Mouse (Mus musculus) liver, embryonic 15.5 days (tissue): ENCODE results near the gene Hoxa9. TPM values are rescaled to one million over a fixed set of nuclear protein-coding genes. Genes with fewer than 3 reads are reported as not detected.

ENCODE experiments used
- ATAC-seq: fragments of 200-750 bp; cut with Nextera tagmentation; 2 replicates; pipeline ENCODE4 v1.8.0; 2017; ENCODE audit warnings: moderate number of reproducible peaks, mild to moderate bottlenecking, moderate library complexity; ENCODE audit not compliant: insufficient read depth
- H3K27ac ChIP-seq: fragments of 300-500 bp; sonication (generic); replicated peaks from 2 replicates; pipeline ENCODE4 v1.5.1; 2015; ENCODE audit warnings: mild to moderate bottlenecking, inconsistent platforms
- H3K27me3 ChIP-seq: fragments of 300-500 bp; sonication (generic); 2 replicates; pipeline ENCODE4 v1.6.1; 2015; ENCODE audit warnings: mild to moderate bottlenecking, inconsistent platforms
- H3K36me3 ChIP-seq: fragments of 300-500 bp; sonication (generic); replicated peaks from 2 replicates; pipeline ENCODE4 v1.6.1; 2015; ENCODE audit warnings: moderate library complexity, mild to moderate bottlenecking, inconsistent platforms
- H3K4me1 ChIP-seq: fragments of 300-500 bp; sonication (generic); replicated peaks from 2 replicates; pipeline ENCODE4 v1.6.1; 2015; ENCODE audit warnings: inconsistent platforms
- H3K4me2 ChIP-seq: fragments of 300-500 bp; sonication (generic); 2 replicates; pipeline ENCODE4 v1.6.1; 2015; ENCODE audit warnings: moderate library complexity, mild to moderate bottlenecking, inconsistent platforms
- H3K4me3 ChIP-seq: fragments of 300-500 bp; sonication (generic); replicated peaks from 2 replicates; pipeline ENCODE4 v1.5.1; 2015; ENCODE audit warnings: mild to moderate bottlenecking, inconsistent platforms
- H3K9ac ChIP-seq: fragments of 300-500 bp; sonication (generic); 2 replicates; pipeline ENCODE4 v1.6.1; 2015; ENCODE audit warnings: moderate library complexity, mild to moderate bottlenecking, inconsistent platforms
- H3K9me3 ChIP-seq: fragments of 300-500 bp; sonication (generic); replicated peaks from 2 replicates; pipeline ENCODE4 v1.6.1; 2016; ENCODE audit warnings: inconsistent platforms
- WGBS: fragments of 180-500 bp; shearing (Covaris S2); methylation state at CpG from one replicate; pipeline ENCODE4 v1.1.7; 2015; ENCODE audit warnings: mixed read lengths; ENCODE audit not compliant: insufficient replicate concordance; 5-methylcytosine and 5-hydroxymethylcytosine counted together
- polyA plus RNA-seq: library from polyadenylated mRNA; unstranded; fragments of >200 nt; fragmentation: Nextera tagmentation; extraction: Ambion mirVana; gene quantifications from 2 replicates; pipeline ENCODE4 v1.2.1, GENCODE M21; 2015

Gene Hoxa9
- polyA plus RNA-seq, 1 experiment from 2014 or later = 0.43 TPM

- peak overlapping the region; percentile 62 for H3K4me2 ChIP-seq
- WGBS = 2% methylated on average over 36 of the region's 39 CpGs
- peaks cover 5% of the 10 kb centered on the region; the same call in 1 of the 2 replicates for H3K4me1 ChIP-seq
- no peak overlapping the region for H3K9ac ChIP-seq
- peaks cover 98% of the 10 kb centered on the region for H3K27me3 ChIP-seq
- H3K36me3 ChIP-seq = no peaks in the 10 kb centered on the region
- no peaks in the 10 kb centered on the region for H3K9me3 ChIP-seq
- ATAC-seq = no peak
- H3K27ac ChIP-seq = no peak overlapping the region
- H3K4me3 ChIP-seq = 0 out of 2 replicates have a peak overlapping the region, but pooled peaks have one; percentile 14
Measured at GRCm38 (mm10) chr6:52259811-52260261, 28.9 kb upstream of the Hoxa9 start.

- H3K4me2 ChIP-seq = no peak overlapping the region
- under 1% methylated on average over 24 of the region's 25 CpGs for WGBS
- no peak for ATAC-seq
Measured at GRCm38 (mm10) chr6:52259081-52259790, 28.3 kb upstream of the Hoxa9 start.

GRCm38 (mm10) chr6:52256956-52257355 lies 26.1 kb upstream of the Hoxa9 start:
- no peak overlapping the region for H3K4me2 ChIP-seq
- no peaks in the 10 kb centered on the region for H3K36me3 ChIP-seq
- H3K9ac ChIP-seq = no peak overlapping the region
- no peak for ATAC-seq
- H3K27ac ChIP-seq = no peak overlapping the region
- H3K4me3 ChIP-seq = no peak overlapping the region
- H3K4me1 ChIP-seq = peaks cover 5% of the 10 kb centered on the region; the same call in 1 of the 2 replicates
- WGBS = under 1% methylated on average over 6 of the region's 6 CpGs
- H3K27me3 ChIP-seq = peaks cover 98% of the 10 kb centered on the region
- no peaks in the 10 kb centered on the region for H3K9me3 ChIP-seq

More at GRCm38 (mm10) chr6:52259081-52259790, 28.3 kb upstream of the Hoxa9 start:
- Histone ChIP-seq H3K36me3 (no peaks in the 10 kb centered on the region), H3K27ac (no peak overlapping the region), H3K4me1 (peaks cover 5% of the 10 kb centered on the region; the same call in 1 of the 2 replicates), H3K27me3 (peaks cover 98% of the 10 kb centered on the region), H3K4me3 (no peak overlapping the region), H3K9ac (no peak overlapping the region), H3K9me3 (no peaks in the 10 kb centered on the region)

GRCm38 (mm10) chr6:52253511-52254500 lies 22.9 kb upstream of the Hoxa9 start:
- 2% methylated on average over 59 of the region's 59 CpGs for WGBS
- no peak overlapping the region for H3K4me2 ChIP-seq
- no peak for ATAC-seq

GRCm38 (mm10) chr6:52252775-52253376 lies 22.0 kb upstream of the Hoxa9 start:
- peaks cover 99% of the 10 kb centered on the region for H3K27me3 ChIP-seq
- ATAC-seq = no peak
- H3K9me3 ChIP-seq = no peaks in the 10 kb centered on the region
- no peak overlapping the region for H3K4me3 ChIP-seq
- no peak overlapping the region for H3K9ac ChIP-seq
- H3K4me1 ChIP-seq = no peaks in the 10 kb centered on the region
- H3K4me2 ChIP-seq = no peak overlapping the region
- H3K27ac ChIP-seq = no peak overlapping the region
- WGBS = 2% methylated on average over 35 of the region's 35 CpGs
- H3K36me3 ChIP-seq = no peaks in the 10 kb centered on the region

More at GRCm38 (mm10) chr6:52253511-52254500, 22.9 kb upstream of the Hoxa9 start:
- Histone ChIP-seq H3K4me3 (no peak overlapping the region), H3K36me3 (no peaks in the 10 kb centered on the region), H3K4me1 (no peaks in the 10 kb centered on the region), H3K27me3 (peaks cover 98% of the 10 kb centered on the region), H3K9ac (no peak overlapping the region), H3K27ac (no peak overlapping the region), H3K9me3 (no peaks in the 10 kb centered on the region)

- no peak overlapping the region for H3K27ac ChIP-seq
- H3K27me3 ChIP-seq = peaks cover 100% of the 10 kb centered on the region
- no peak overlapping the region for H3K9ac ChIP-seq
- ATAC-seq = no peak
- H3K4me1 ChIP-seq = no peaks in the 10 kb centered on the region
- H3K36me3 ChIP-seq = no peaks in the 10 kb centered on the region
- H3K4me2 ChIP-seq = no peak overlapping the region
- WGBS = 3% methylated on average over 24 of the region's 24 CpGs
- no peak overlapping the region for H3K4me3 ChIP-seq
- no peaks in the 10 kb centered on the region for H3K9me3 ChIP-seq
Measured at GRCm38 (mm10) chr6:52252016-52252774, 21.3 kb upstream of the Hoxa9 start.

- H3K9ac ChIP-seq = no peak overlapping the region
- WGBS = 9% methylated on average over 7 of the region's 7 CpGs
- no peak for ATAC-seq
Measured at GRCm38 (mm10) chr6:52251177-52251879, 20.4 kb upstream of the Hoxa9 start.

GRCm38 (mm10) chr6:52249826-52250225 lies 18.9 kb upstream of the Hoxa9 start:
- H3K9me3 ChIP-seq = no peaks in the 10 kb centered on the region
- H3K9ac ChIP-seq = no peak overlapping the region
- no peak overlapping the region for H3K27ac ChIP-seq
- H3K4me2 ChIP-seq = no peak overlapping the region
- no peaks in the 10 kb centered on the region for H3K4me1 ChIP-seq
- H3K36me3 ChIP-seq = no peaks in the 10 kb centered on the region
- peaks cover 100% of the 10 kb centered on the region for H3K27me3 ChIP-seq
- no peak for ATAC-seq
- 2% methylated on average over 4 of the region's 4 CpGs for WGBS
- H3K4me3 ChIP-seq = no peak overlapping the region

More at GRCm38 (mm10) chr6:52251177-52251879, 20.4 kb upstream of the Hoxa9 start:
- Histone ChIP-seq H3K36me3 (no peaks in the 10 kb centered on the region), H3K4me2 (no peak overlapping the region), H3K27me3 (peaks cover 100% of the 10 kb centered on the region), H3K4me1 (no peaks in the 10 kb centered on the region), H3K27ac (no peak overlapping the region), H3K4me3 (no peak overlapping the region), H3K9me3 (no peaks in the 10 kb centered on the region)

- Histone ChIP-seq H3K36me3 (no peaks in the 10 kb centered on the region), H3K27me3 (peaks cover 100% of the 10 kb centered on the region), H3K9ac (no peak overlapping the region), H3K9me3 (no peaks in the 10 kb centered on the region), H3K27ac (no peak overlapping the region), H3K4me2 (no peak overlapping the region), H3K4me1 (no peaks in the 10 kb centered on the region), H3K4me3 (no peak overlapping the region)
- no peak for ATAC-seq
- WGBS = under 1% methylated on average over 16 of the region's 16 CpGs
Measured at GRCm38 (mm10) chr6:52249415-52249738, 18.5 kb upstream of the Hoxa9 start.
